Mouse (Mus musculus) heart, adult 2 months (tissue): ENCODE measurements around the gene Tmem104.

Source experiments
- CTCF ChIP-seq: fragments of 200-600 bp; IDR thresholded peaks from 2 replicates; pipeline ENCODE4 v1.8.1; 2022; ENCODE audit warnings: antibody characterized with exemption, mild to moderate bottlenecking, moderate library complexity
- POLR2A ChIP-seq: fragments of 200-500 bp; IDR thresholded peaks from 2 replicates; pipeline ENCODE4 v1.6.1; 2011; ENCODE audit warnings: mild to moderate bottlenecking, low read depth, low read length, control low read depth; ENCODE audit not compliant: insufficient read depth

- TF ChIP-seq CTCF (no peak), POLR2A (no peak)
These were observed 88.2 kb downstream of the Tmem104 start for GRCm38 (mm10) chr11:115275509-115275908.
